Mouse (Mus musculus): ENCODE results near the gene Asb6. TPM values are rescaled to one million over a fixed set of nuclear protein-coding genes. Genes with fewer than 3 reads are reported as not detected.

The Asb6 gene
- polyA plus RNA-seq, 1 experiment from 2014 or later, result 47.5 TPM

- Histone ChIP-seq H3K36me3 (replicated peaks) (no peaks in the 10 kb centered on the region), H3K9me3 (no peaks in the 10 kb centered on the region), H3K27ac (peak overlapping the region; percentile 90), H3K4me3 (peak overlapping the region; percentile 44), H3K4me1 (peaks cover 76% of the 10 kb centered on the region), H3K27me3 (ENCODE audit: poor library complexity, severe bottlenecking) (no peaks in the 10 kb centered on the region)
- DNase-seq (ENCODE audit: extremely low spot score, low spot score), result peak; percentile 64
- WGBS, result 8% methylated on average over 40 of the region's 40 CpGs
Observed at GRCm38 (mm10) chr2:30784078-30784994, 45.8 kb downstream of the Asb6 start.

GRCm38 (mm10) chr2:30783346-30783745 lies 46.8 kb downstream of the Asb6 start:
- DNase-seq (ENCODE audit: extremely low spot score, low spot score), result peak; percentile 82
- H3K36me3 ChIP-seq (replicated peaks), result no peaks in the 10 kb centered on the region
- H3K9me3 ChIP-seq, result no peaks in the 10 kb centered on the region
- peak overlapping the region; percentile 90 for H3K27ac ChIP-seq
- H3K4me3 ChIP-seq, result peak overlapping the region; percentile 37
- under 1% methylated on average over 13 of the region's 13 CpGs for WGBS
- peaks cover 84% of the 10 kb centered on the region for H3K4me1 ChIP-seq
- no peaks in the 10 kb centered on the region for H3K27me3 ChIP-seq (ENCODE audit: poor library complexity, severe bottlenecking)

GRCm38 (mm10) chr2:30782312-30783290 lies 47.5 kb downstream of the Asb6 start:
- Histone ChIP-seq H3K4me1 (peaks cover 90% of the 10 kb centered on the region), H3K27me3 (ENCODE audit: poor library complexity, severe bottlenecking) (no peaks in the 10 kb centered on the region), H3K36me3 (replicated peaks) (no peaks in the 10 kb centered on the region), H3K4me3 (peak overlapping the region; percentile 37), H3K27ac (peak overlapping the region; percentile 90), H3K9me3 (no peaks in the 10 kb centered on the region)
- WGBS, result 78% methylated on average over 8 of the region's 8 CpGs
- no peak for DNase-seq (ENCODE audit: extremely low spot score, low spot score)

DNA sequence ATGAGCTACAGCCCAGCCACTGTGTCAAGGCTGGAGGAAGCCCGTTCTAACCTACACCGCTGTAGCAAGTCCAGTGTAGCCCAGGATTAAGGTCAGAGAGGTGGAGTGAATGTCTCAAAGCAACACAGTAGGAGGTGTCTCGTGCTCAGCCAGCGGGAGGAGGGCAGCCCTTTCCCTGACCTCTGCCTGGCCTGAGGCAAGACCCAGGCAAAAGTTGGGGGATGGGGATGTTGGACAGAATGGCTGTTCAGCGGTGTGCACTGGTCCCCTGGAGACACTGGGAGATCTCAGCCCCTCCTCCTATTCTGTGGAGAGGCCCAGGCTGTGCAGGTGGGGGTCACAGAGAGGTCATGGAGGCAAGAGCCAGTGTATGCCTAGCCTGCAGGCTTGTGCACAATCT lies 50.9 kb downstream of the Asb6 start:
- peak; percentile 76 for DNase-seq (ENCODE audit: extremely low spot score, low spot score)
- Histone ChIP-seq H3K4me3 (peak overlapping the region; percentile 24; the same call in 1 of the 2 replicates), H3K9me3 (no peaks in the 10 kb centered on the region), H3K27me3 (ENCODE audit: poor library complexity, severe bottlenecking) (no peaks in the 10 kb centered on the region), H3K36me3 (replicated peaks) (no peaks in the 10 kb centered on the region), H3K4me1 (peaks cover 76% of the 10 kb centered on the region), H3K27ac (peak overlapping the region; percentile 81)
- WGBS, result 5% methylated on average over 5 of the region's 5 CpGs

DNA sequence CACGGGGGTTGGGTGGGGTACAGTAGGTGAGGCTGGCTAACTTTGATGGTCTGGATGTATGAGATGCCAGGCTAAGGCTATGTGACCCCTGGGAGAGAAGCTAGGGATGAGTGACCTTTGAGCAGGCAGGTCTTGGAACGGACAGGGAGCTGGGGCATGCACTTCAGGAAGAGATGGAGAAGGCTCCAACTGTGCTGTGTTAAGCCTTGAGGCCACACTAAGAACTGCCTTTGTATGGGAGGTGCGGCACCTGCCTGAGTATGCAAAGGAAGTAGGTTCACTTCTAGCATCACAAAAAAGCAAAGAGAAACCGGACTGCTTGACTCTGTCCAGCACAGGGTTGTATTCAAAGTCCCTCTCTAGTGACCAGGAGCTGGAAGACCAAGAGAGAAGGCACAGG lies 51.9 kb downstream of the Asb6 start:
- Histone ChIP-seq H3K4me1 (peaks cover 76% of the 10 kb centered on the region), H3K4me3 (no peak overlapping the region), H3K36me3 (replicated peaks) (no peaks in the 10 kb centered on the region), H3K9me3 (no peaks in the 10 kb centered on the region), H3K27me3 (ENCODE audit: poor library complexity, severe bottlenecking) (no peaks in the 10 kb centered on the region), H3K27ac (peak overlapping the region; percentile 81)
- no peak for DNase-seq (ENCODE audit: extremely low spot score, low spot score)
- WGBS, result 59% methylated on average over 4 of the region's 4 CpGs

GRCm38 (mm10) chr2:30777266-30777665 lies 52.9 kb downstream of the Asb6 start:
- no peaks in the 10 kb centered on the region for H3K27me3 ChIP-seq (ENCODE audit: poor library complexity, severe bottlenecking)
- WGBS, result 86% methylated on average over 3 of the region's 3 CpGs
- DNase-seq (ENCODE audit: extremely low spot score, low spot score), result no peak
- H3K36me3 ChIP-seq (replicated peaks), result no peaks in the 10 kb centered on the region
- no peak overlapping the region for H3K4me3 ChIP-seq
- no peaks in the 10 kb centered on the region for H3K9me3 ChIP-seq
- peaks cover 79% of the 10 kb centered on the region for H3K4me1 ChIP-seq
- peak overlapping the region; percentile 81 for H3K27ac ChIP-seq

DNA sequence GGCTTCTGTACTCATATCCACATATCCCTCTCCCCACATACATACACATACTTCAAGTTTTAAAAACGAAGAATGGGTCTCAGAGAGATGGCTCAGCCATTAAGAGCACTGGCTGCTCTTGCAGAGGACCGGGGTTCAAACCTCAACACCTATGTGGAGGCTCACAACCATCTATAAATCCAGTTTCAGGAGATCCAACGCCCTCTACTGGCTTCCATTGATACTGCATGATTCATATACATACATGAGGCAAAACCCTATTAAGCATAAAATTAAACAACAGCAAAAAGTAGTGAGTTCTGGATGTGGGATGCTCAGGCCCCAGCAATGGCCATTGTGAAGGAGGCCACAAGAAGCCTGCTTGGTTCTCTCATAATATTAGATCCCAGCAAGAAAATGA lies 54.2 kb downstream of the Asb6 start:
- H3K27me3 ChIP-seq (ENCODE audit: poor library complexity, severe bottlenecking), result no peaks in the 10 kb centered on the region
- peak overlapping the region; percentile 81; the same call in 1 of the 2 replicates for H3K27ac ChIP-seq
- no peaks in the 10 kb centered on the region for H3K36me3 ChIP-seq (replicated peaks)
- no peaks in the 10 kb centered on the region for H3K9me3 ChIP-seq
- no peak overlapping the region for H3K4me3 ChIP-seq
- peaks cover 86% of the 10 kb centered on the region for H3K4me1 ChIP-seq
- 58% methylated on average over 3 of the region's 3 CpGs for WGBS
- no peak for DNase-seq (ENCODE audit: extremely low spot score, low spot score)

GRCm38 (mm10) chr2:30773313-30774005 lies 56.7 kb downstream of the Asb6 start:
- no peak for DNase-seq (ENCODE audit: extremely low spot score, low spot score)
- no peaks in the 10 kb centered on the region for H3K9me3 ChIP-seq
- H3K27me3 ChIP-seq (ENCODE audit: poor library complexity, severe bottlenecking), result 0 out of 2 replicates have a peak, but pooled peaks cover 3% of the 10 kb centered on the region
- no peaks in the 10 kb centered on the region for H3K36me3 ChIP-seq (replicated peaks)
- H3K4me3 ChIP-seq, result 0 out of 2 replicates have a peak overlapping the region, but pooled peaks have one; percentile 61
- WGBS, result 86% methylated on average over 8 of the region's 8 CpGs
- peaks cover 85% of the 10 kb centered on the region for H3K4me1 ChIP-seq
- H3K27ac ChIP-seq, result peak overlapping the region; percentile 91

Other genes with a start within 250 kb of the Asb6 start
- 0.35 TPM in 1 of 2 replicates, not detected in the other for gene Cstad, start 235.3 kb downstream of the Asb6 start, polyA plus RNA-seq (2016; fragmentation: Nextera tagmentation; extraction: Ambion mirVana)
- 3.3 and 4.8 TPM in 2 replicates for gene 1700001O22Rik, start 26.7 kb downstream of the Asb6 start, polyA plus RNA-seq (2016; fragmentation: Nextera tagmentation; extraction: Ambion mirVana)
- 124 and 131 TPM in 2 replicates for gene Ntmt1, start 22.5 kb downstream of the Asb6 start, polyA plus RNA-seq (2016; fragmentation: Nextera tagmentation; extraction: Ambion mirVana)
- gene Prrx2, start 4.6 kb upstream of the Asb6 start, polyA plus RNA-seq (2016; fragmentation: Nextera tagmentation; extraction: Ambion mirVana), result 27.7 and 31.9 TPM in 2 replicates
- gene Ptges, start 99.5 kb upstream of the Asb6 start, polyA plus RNA-seq (2016; fragmentation: Nextera tagmentation; extraction: Ambion mirVana), result 5.1 and 7.3 TPM in 2 replicates
- 23.6 and 24.2 TPM in 2 replicates for gene Tor1b, start 122.6 kb upstream of the Asb6 start, polyA plus RNA-seq (2016; fragmentation: Nextera tagmentation; extraction: Ambion mirVana)
- 84.9 and 89.6 TPM in 2 replicates for gene Tor1a, start 137.6 kb upstream of the Asb6 start, polyA plus RNA-seq (2016; fragmentation: Nextera tagmentation; extraction: Ambion mirVana)
- 61.9 and 62.0 TPM in 2 replicates for gene BC005624, start 151.9 kb upstream of the Asb6 start, polyA plus RNA-seq (2016; fragmentation: Nextera tagmentation; extraction: Ambion mirVana)
- gene Usp20, start 151.9 kb upstream of the Asb6 start, polyA plus RNA-seq (2016; fragmentation: Nextera tagmentation; extraction: Ambion mirVana), result 18.0 and 18.1 TPM in 2 replicates